Mouse (Mus musculus): ENCODE results near the gene Gpr182.

Gpr182 gene

DNA sequence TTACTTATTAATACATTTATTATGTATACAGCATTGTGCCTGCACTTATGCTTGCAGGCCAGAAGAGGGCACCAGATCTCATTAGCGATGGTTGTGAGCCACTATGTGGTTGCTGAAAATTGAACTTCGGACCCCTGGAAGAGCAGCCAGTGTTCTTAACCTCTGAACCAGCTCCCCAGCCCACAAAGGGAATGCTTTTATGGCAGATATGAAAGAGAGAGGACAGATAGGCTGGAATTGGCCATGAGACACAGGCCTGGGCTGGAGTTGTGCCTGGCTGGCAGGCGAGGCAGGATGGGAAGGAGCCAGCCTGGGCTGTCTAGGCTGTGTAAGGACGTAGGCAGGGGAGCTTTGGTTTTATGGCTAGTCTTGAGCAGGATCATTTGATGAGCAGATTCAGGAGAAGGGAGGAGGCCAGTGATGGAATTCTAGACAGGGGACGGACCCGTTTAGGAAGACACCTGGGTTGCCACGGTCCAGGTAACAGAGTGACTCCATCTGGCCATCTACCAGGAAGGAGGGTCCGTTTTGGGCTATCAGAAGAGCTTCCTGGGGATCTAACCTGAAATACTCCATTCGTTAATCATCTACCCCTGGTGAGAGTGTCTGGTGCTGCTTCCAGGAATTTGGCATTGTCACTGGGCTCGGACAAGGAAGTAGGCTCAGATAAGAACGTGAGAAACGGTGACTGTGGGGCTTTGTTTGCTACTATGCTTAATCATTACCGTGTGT is 13.2 kb downstream of the Gpr182 start:
- DNase-seq (ENCODE audit: low spot score), result peak; percentile 46

DNA sequence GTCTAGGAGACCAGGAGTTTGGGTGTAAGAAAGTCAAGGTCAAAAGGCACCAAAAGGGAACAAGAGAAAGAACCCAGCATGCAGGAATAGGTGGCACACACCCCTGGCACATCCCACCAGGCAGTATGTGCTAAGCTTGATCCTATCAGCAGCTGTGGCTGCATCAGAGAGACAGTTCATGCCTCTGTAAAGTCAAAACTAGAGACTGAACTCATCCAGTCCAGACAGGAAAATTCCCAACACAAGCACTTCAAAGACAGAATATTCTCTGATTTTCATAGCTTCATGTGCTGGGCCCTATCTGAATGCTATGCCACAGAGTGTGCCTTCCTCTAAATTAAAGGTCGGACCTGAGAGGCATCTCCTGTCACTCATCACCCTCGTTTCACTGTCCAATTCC is 14.0 kb downstream of the Gpr182 start:
- DNase-seq (ENCODE audit: low spot score), result no peak

DNA sequence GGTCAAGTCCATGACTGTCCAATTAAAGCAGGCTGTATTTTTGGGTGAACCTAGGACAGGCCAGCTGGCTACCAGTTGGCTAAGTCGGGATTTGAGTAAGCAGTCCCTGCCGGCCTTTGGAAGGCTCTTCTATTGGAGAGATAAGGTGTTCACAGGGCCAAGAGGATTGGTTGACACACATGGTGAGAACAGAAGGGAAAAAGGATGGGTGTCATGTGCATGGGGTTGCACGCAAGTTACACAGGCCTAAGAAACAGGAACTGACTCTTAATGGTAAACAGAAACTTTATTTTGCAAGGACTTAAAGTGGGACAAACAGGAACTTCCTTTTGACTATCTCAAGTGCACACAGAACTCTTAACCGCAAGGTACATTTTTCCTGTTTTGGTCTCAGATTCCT is 14.6 kb downstream of the Gpr182 start:
- DNase-seq (ENCODE audit: low spot score), result no peak

DNA sequence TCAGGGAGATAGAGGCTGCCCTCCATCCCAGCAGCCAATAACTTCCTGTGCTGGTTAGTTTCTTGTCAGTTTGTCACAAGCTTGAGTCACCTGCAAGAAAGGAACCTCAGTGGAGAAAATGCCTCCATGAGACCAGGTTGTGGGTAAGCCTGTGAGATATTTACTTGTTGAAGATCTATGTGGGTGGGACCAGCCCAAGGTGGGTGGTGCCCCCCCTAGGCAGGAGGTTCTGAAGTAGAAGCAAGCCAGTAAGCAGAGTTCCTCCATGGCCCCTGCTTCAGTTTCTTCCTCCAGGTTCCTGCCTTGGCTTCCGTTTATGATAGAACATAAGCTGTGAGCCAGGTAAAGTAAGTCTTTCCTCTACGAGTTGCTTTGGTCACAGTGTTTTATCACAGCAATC is 15.3 kb downstream of the Gpr182 start:
- DNase-seq (ENCODE audit: low spot score), result no peak

DNA sequence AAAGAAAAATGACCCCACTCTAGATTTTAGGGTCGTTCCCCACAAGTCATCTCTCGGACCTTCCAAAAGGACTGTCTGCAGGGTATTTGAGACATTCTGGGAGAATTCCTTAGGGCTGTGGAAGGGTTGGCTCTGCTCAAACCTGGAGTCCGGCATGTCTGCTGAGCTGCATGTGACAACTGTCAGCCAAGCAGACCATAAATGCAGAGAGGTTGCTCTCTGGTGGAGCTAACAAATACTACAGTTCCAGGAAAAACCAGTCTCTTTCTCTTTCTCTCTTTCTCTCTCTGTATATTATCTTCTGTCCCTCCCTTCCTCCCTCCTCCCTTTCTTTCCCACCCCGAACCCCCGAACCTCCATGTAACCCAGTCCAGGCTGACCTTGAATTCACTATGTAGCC is 17.1 kb downstream of the Gpr182 start:
- DNase-seq (ENCODE audit: low spot score), result no peak

DNA sequence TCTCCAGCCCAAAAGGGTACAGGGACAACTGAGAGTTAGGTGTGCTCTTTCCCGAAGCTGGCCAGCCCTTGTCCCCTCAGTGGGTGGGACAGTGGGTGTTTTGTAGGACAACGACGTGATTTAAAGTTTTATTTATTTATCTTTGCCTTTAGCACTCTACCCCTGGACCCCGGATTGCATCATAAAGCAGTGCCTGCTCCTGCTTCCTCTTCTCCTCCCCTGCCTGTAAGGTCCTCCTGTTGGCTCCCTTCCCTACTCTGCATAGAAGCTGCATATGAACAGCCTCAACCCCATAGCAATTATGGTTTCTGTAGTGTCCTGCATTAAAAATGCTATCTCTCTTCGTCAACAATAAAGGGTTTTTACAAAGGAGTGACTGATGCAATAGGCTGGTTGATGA is 20.1 kb downstream of the Gpr182 start:
- DNase-seq (ENCODE audit: low spot score), result no peak

DNA sequence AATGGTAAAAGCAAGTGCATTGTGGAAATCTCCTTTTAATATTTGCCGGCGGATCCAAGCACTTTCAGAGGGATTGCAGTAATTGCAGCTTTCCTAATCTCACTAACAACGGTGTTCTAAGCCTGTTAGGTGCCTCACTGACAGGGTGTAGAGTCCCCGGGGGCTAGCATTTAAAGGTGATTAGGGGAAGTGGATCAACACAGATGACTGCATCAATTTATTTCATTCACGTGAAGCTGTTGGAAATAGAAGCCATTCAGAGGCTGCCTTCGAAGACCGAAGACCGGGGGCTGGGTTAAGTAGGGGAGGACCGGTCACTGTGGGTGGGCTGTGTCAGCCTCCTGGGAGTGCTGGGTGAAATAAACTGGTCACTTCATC is 20.6 kb downstream of the Gpr182 start:
- DNase-seq (ENCODE audit: low spot score), result no peak

DNA sequence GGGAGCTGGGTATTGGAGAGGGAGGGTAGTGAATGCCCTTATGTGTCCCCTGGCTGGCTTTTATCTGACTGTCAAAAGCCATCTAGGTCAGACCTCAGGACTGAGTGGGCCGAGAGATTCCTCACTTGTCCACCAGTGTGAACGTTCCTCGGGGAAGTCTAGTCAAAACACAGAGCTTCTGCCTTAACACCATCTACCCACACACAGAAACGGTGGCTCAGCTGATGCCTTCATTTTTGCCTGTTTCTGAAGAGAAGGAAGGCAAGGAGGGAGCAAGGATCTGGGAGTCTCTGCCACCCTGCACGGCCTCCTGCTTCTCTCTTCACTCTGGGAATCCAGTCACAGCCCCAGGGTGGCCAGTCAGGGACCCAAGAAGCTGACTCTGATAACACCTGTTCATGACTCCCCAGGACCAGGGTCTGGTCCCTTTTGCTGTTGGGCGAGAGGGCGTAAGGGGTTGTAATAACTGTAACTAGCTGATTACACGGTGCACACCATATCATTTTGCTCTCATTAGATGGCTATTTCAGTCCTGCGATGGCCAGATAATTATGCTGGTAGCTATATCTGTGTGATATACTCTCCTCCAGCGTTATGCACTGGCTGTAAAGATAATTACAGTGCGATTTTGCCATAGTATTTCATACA is 21.1 kb downstream of the Gpr182 start:
- DNase-seq (ENCODE audit: low spot score), result no peak

DNA sequence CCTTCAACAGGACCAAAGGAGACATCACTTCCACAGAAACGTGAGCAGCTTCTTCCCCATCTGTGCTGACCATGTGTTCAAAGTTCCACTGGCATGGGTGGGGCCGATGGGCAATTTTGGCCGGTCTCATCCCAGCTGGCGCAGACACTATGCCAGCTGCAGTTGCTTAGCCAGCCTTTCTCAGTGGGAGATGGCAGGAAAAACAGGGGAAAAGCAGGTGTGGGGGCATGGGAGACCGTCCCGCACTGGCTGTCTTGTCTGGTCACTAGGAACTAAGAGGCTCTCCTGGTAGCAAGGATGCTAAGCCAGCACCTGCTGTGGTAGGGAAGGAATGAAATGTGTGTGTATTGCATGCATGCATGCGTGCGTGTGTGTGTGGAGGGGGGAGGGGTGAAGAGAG is 23.1 kb downstream of the Gpr182 start:
- DNase-seq (ENCODE audit: low spot score), result no peak

DNA sequence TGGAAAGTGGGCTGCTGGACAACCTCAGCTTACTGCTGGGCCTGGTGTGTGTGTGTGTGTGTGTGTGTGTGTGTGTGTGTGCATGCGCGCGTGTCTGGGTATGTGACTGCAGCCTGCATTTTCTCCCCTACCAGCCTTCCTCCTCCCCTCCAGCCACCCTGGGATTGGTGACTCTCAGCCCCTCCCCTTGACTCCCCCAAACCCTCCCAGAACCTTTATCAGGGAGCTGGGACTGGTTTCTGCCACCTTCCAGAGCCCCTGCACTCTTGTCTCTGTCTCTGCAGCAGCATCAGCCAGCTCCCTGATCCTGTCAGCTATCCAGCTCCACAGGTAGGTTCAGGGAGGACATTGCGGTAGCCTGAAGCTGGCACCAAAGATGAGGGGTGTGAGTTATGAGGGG is 26.4 kb downstream of the Gpr182 start:
- DNase-seq (ENCODE audit: low spot score), result no peak

DNA sequence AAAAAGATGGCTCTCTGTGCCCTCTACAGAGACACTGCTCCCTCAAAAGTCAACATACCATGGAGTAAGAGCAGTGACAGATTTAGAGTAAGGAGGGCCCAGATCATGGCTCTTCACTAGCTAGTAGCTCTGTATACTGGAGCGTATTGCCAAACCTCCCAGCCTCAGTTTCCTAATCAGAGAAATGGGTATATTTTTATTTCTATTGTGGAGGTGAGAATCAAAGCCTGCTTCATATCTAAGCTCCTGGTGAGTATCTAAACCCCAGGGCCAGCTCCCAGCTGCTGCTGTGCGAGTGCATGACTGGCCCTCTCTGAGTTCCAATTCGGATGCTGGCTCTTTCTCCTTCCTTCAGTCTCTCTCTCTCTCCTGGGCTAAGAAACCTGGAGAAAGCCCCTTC is 27.4 kb downstream of the Gpr182 start, which contains the start of gene Tac2:
TSS of gene Tac2 (plus strand) at position 301 of the 400 bp plus-strand sequence.
- DNase-seq (ENCODE audit: low spot score), result no peak

DNA sequence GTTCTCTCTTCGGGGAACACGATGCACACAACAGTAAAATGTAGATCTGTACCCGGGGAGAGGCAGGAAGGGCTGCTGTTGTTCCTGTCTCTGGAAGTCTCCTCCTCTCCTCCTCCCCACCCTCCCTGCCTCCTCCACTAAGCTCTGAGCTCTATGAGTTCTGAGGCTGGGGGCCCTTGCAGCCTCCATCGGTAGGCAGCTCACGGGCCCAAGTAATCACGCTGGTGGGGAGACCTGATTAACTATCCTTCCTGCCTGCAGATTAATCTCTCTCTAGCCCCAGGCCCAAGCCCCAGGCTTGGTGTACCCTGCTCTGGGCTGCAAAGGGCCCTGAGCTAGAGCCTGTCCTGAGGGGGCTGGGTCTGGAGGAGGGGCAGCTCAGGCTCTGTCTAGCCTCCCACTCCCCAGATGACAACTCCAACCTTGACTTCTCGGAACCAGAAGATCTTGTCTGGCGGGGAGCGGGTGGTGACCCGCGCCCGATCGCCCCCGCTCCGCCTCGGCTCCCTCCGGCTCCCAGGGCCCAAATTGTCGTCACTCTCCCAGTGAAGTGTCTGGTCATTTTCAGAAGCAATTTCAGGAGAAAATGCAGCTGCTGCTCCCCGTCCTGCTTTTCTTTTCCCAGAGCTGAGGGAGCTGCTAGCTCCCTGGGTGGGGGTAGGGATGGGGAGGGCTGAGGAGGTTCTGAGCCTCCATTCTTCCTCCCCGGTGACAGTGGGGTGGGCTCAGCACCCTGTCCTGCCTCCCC is 29.7 kb downstream of the Gpr182 start:
- DNase-seq (ENCODE audit: low spot score), result no peak

DNA sequence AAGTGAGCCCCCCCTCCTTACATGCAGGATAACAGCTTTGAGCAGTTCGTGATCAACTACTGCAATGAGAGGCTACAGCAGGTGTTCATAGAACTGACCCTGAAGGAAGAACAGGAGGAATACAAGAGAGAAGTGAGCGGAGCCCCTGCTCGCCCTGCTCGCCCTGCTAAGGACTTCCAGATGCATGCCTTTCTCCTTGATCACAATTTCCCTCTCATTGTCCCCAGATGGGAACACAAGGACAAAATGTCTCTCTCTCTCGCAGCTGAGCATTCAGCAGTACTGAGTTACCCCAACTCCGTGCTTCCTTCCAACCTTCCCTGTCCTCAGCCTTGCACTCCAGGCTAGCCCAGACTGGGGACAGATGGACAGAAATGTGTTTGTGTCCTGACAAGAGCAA is 38.8 kb downstream of the Gpr182 start:
- DNase-seq (ENCODE audit: low spot score), result no peak

DNA sequence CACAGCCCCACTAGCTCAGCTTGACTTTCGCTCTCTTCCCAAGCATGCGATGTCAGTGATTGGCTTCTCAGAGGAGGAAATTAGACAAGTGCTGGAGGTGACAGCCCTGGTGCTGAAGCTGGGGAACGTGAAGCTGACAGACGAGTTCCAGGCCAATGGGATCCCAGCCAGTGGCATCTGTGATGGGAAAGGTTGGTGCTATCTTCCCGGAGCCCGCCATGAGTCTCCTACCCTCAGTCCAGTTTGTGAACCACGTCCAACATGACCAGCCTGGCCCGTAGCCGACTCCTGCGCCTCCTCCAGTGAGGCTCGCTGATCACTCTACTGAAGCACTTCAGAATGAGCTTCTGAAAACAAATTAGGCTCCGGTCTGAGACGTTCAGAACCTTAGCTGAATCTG is 41.2 kb downstream of the Gpr182 start:
- DNase-seq (ENCODE audit: low spot score), result no peak

DNA sequence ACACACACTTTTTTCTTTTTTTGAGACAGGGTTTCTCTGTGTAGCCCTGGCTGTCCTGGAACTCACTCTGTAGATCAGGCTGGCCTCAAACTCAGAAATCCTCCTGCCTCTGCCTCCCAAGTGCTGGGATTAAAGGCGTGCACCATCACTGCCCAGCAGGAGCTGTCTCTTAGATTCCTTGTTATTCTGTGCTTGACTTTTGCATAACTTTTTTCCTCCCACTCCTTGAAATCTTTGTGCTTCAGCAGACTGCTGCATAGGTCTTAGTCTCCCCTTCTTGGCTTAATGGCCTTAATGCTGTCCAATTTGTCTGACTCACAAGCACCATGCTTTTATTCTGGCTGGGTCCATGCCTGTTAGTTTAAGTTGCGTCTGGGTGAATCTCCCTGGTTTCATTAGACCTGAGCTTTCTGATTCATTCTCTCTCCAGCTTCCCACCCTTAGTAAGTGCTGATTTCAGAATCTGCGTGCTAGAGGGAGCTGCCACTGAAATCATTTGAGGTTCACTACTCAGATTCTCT is 42.6 kb downstream of the Gpr182 start:
- DNase-seq (ENCODE audit: low spot score), result no peak

DNA sequence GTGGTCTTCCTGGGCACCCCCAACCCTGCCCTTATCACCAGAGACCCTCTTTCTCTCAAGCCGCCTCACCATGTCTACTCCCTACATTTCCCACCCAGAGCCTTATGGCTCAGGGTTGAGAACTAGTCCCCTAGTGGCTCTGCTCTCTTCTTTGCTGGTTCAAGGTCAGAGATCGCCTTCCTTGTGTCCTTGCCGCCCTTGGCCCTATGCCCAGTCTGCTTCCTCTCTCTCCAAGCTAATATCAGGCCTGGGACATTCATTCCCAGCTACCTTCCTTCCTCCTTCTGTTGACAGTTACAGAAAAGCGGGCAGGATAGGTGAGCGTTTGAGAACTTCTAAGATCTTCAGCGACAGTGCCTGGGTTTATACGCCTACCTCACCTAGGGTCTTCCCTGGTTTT is 43.8 kb downstream of the Gpr182 start:
- DNase-seq (ENCODE audit: low spot score), result no peak

DNA sequence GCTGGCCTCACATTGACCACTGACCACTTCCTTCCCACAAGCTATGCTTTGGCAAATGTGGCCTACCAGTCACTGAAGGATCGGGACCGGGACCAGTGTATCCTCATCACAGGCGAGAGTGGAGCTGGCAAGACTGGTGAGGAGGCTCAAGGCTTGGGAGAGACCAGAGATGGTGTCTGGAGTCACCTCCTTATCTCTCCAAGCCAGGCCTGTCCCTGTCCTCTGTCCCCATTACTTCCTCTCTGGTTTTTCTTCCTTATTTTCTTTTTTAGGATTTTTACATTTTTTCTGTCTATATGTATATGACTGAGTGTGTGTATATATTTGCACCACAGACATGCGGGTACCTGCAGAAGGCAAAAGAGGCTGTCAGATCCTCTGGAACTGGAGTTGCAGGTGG is 45.7 kb downstream of the Gpr182 start:
- no peak for DNase-seq (ENCODE audit: low spot score)

DNA sequence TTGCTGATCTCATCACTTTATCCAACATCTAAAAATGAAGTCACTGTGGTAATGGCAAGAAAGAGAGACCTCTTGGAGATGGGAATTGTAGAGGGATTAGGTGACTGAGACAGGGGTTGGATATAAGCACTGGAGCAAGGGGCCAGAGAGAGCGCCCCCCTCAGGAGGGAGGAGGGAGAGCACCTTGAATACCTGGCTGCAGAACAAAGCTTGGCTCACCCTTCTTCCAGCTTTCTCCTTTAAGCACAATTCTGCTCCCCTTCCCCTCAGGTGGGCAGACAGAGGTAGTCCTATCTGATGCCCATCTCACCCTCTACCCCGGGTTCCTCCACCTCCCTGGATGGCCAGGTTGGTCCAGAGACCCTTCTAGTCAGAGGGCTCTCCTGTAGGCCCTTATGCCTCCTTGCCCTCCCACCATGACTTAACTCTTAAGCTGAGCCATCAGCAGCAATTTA is 46.7 kb downstream of the Gpr182 start, which contains the start of gene Myo1a:
TSS of gene Myo1a (plus strand) at position 405 of the 455 bp plus-strand sequence.
- no peak for DNase-seq (ENCODE audit: low spot score)

DNA sequence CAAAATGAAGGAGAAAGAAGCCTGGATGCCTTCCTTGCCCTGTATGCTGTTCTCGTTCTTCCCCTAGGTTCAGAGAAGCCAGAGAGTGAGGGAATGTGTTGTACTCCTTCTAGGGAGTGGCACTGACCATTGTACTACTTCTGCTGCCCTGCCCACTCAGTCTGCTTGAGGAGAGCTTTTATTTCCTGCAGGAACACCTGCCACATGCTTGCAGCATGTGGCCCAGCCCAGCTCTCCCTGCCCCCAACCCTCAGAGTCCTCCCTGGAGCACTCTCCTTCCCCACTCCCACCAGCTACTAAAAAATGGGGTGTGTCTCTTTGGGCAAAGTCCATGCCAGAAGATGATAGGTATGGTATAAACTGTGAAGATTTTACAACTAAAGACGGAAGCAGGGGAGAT is 47.2 kb downstream of the Gpr182 start:
- no peak for DNase-seq (ENCODE audit: low spot score)

DNA sequence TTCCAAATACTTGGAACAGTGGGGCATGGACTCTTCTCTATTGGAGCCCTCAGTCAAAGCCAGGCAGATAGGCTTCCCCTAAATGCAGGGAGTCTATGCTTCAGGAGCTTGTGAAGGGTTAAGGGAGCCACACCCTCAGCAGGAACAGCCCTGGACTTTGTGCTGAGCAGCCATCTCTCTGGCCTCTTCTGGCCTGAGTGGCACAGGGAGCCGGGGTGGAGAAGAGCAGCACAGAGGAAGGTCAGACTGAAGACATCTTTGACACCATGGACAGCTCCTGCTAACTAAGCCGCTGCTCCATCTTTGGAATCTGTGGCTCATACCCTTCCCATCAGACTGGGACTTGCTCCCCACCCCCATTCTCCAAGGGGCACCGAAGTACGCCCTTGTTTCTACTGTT is 48.2 kb downstream of the Gpr182 start:
- no peak for DNase-seq (ENCODE audit: low spot score)

DNA sequence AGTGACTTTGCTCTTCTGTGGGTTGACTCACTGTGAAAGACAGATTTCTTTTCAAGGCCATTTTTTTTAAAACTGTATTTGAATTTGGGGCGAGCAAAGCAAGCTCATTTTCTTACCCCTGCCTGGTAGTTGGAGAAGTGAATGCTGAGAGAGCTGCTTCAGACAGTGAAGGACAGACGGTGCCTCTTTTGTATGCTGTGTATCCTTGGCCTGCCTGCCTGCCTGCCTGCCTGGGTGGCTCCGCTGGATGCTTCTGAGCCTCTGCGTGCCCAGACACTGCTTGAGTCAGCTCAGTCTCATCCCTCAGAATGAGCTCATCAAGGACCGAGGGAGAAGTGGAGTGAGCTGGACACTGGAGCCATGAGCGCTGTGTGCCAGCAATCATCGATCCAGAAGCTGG is 52.6 kb downstream of the Gpr182 start:
- no peak for DNase-seq (ENCODE audit: low spot score)
